Mouse (Mus musculus) urinary bladder, postnatal 14 days (tissue): Measurements from ENCODE around the gene Fabp7.

Experiments
- DNase-seq: peaks from one replicate; pipeline ENCODE4 v3.0.0; 2021; ENCODE audit warnings: low spot score

The Fabp7 gene

GRCm38 (mm10) chr10:57784876-57785150 lies at the start of gene Fabp7:
Fabp7 (plus strand) TSS chr10:57784881.
- no peak for DNase-seq

- DNase-seq = no peak
Observed at GRCm38 (mm10) chr10:57740733-57741132, 43.9 kb upstream of the Fabp7 start.

- no peak for DNase-seq
Observed at GRCm38 (mm10) chr10:57741351-57741750, 43.3 kb upstream of the Fabp7 start.

GRCm38 (mm10) chr10:57743045-57743444 lies 41.6 kb upstream of the Fabp7 start:
- no peak for DNase-seq

- DNase-seq = no peak
Observed at GRCm38 (mm10) chr10:57743606-57744016, 41.1 kb upstream of the Fabp7 start.

GRCm38 (mm10) chr10:57744128-57744765 lies 40.4 kb upstream of the Fabp7 start:
- DNase-seq = no peak

- DNase-seq = no peak
Observed at GRCm38 (mm10) chr10:57745452-57745851, 39.2 kb upstream of the Fabp7 start.

- peak; percentile 41 for DNase-seq
Observed at GRCm38 (mm10) chr10:57747127-57747526, 37.6 kb upstream of the Fabp7 start.

GRCm38 (mm10) chr10:57753343-57753742 lies 31.3 kb upstream of the Fabp7 start:
- no peak for DNase-seq

GRCm38 (mm10) chr10:57755201-57755736 lies 29.4 kb upstream of the Fabp7 start:
- DNase-seq = no peak

GRCm38 (mm10) chr10:57758999-57759398 lies 25.7 kb upstream of the Fabp7 start:
- no peak for DNase-seq

GRCm38 (mm10) chr10:57760694-57761093 lies 24.0 kb upstream of the Fabp7 start:
- no peak for DNase-seq

GRCm38 (mm10) chr10:57763044-57763443 lies 21.6 kb upstream of the Fabp7 start:
- DNase-seq = peak; percentile 3

- no peak for DNase-seq
Observed at GRCm38 (mm10) chr10:57783289-57784130, 1.2 kb upstream of the Fabp7 start.

GRCm38 (mm10) chr10:57784131-57784875 lies 378 bp upstream of the Fabp7 start:
- DNase-seq = peak; percentile 56

- DNase-seq = no peak
Observed at GRCm38 (mm10) chr10:57785552-57785951, 871 bp downstream of the Fabp7 start.

- DNase-seq = no peak
Observed at GRCm38 (mm10) chr10:57792957-57793356, 8.3 kb downstream of the Fabp7 start.

GRCm38 (mm10) chr10:57794018-57794417 lies 9.3 kb downstream of the Fabp7 start, which contains the start of gene Smpdl3a:
Smpdl3a (plus strand) TSS chr10:57794335.
- DNase-seq = no peak

- DNase-seq = peak; percentile 33
Observed at GRCm38 (mm10) chr10:57794491-57795461, 10.1 kb downstream of the Fabp7 start.

- DNase-seq = peak; percentile 4
Observed at GRCm38 (mm10) chr10:57795542-57795941, 10.9 kb downstream of the Fabp7 start.

- no peak for DNase-seq
Observed at GRCm38 (mm10) chr10:57796057-57796456, 11.4 kb downstream of the Fabp7 start.
